21 mouse cellular contexts compared by ENCODE assay signal in the genomic region with DNA sequence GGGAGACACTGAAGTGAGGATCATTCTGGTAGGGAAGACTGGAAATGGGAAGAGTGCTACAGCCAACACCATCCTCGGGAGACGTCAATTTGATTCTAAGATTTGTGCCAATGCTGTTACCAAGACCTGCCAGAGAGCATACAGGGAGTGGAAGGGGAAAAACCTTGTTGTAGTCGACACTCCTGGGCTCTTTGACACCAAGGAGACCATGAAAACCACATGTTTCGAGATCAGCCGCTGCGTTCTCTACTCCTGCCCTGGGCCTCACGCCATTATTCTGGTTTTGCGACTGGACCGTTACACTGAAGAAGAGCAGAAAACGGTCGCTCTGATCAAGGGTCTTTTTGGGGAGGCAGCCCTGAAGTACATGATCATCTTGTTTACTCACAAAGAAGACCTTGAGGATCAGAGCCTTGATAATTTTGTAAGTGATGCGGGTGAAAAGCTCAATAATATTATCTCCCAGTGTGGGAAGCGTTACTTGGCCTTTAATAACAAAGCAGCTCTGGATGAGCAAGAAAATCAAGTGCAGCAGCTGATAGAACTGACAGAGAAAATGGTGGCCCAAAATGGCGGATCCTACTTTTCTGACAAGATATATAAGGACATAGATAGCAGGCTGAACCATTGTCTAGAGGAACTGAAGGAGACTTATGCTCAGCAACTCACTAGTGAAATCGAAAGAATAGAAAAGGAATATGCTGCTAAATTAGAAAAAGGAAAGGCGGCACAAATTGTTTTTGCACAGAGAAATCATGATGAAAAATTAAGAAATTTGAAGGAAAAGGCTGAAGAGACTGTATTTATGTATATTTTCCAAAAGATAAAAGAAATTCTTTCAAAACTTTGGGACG. TPM values are rescaled to one million over a fixed set of nuclear protein-coding genes. Genes with fewer than 3 reads are reported as not detected.
A peak's percentile ranks its signal among the peaks of the same experiment; 100 is the strongest.
DNase-seq lines count a peak whose midpoint lies in the region; ATAC-seq and TF ChIP-seq lines count a peak whose summit lies in the region.
"Had no signal": no experiment of that assay in that cellular context is flagged by ENCODE, and none has a peak within 500 bp of the region (broad histone marks: within the 10 kb centered on the region; RNA-seq: fewer than 3 reads in every experiment).

No protein-coding gene starts in this region.

- intact Hi-C loops in heart, postnatal 36 days (cut with DNase I), result no loop called here

- no peak overlapping the region for H3K4me2 ChIP-seq in liver, embryonic 11.5 days
- no peak overlapping the region for H3K4me2 ChIP-seq in kidney, embryonic 14.5 days (replicated peaks; ENCODE audit: low read depth, low read length)
- H3K4me2 ChIP-seq: hindbrain, embryonic 13.5 days; neural tube, embryonic 12.5 days had no signal

- no peak for ATAC-seq in liver, embryonic 11.5 days (replicated peaks; ENCODE audit: low FRiP score)
- no peak for ATAC-seq in kidney, embryonic 14.5 days (ENCODE audit: low FRiP score, low TSS enrichment)
- ATAC-seq: forebrain, embryonic 14.5 days had no signal

- no peak overlapping the region for H3K9ac ChIP-seq in liver, adult 2 months (ENCODE audit: low read depth, low read length)
- no peak overlapping the region for H3K9ac ChIP-seq in liver, embryonic 11.5 days (ENCODE audit: low read depth, low read length)
- H3K9ac ChIP-seq in kidney, embryonic 14.5 days (ENCODE audit: low read depth, low read length), result no peak overlapping the region
- H3K9ac ChIP-seq: embryonic facial prominence, embryonic 12.5 days; hindbrain, embryonic 13.5 days; liver, embryonic 14.5 days; neural tube, embryonic 12.5 days had no signal

- peaks cover 7% of the 10 kb centered on the region for H3K36me3 ChIP-seq in liver, adult 2 months (ENCODE audit: control insufficient read depth, insufficient read depth, low read length)
- 0 out of 2 replicates have a peak, but pooled peaks cover 2% of the 10 kb centered on the region for H3K36me3 ChIP-seq in liver, embryonic 11.5 days (ENCODE audit: control insufficient read depth, insufficient read depth, low read length)
- no peaks in the 10 kb centered on the region for H3K36me3 ChIP-seq in kidney, embryonic 14.5 days (ENCODE audit: control insufficient read depth, insufficient read depth, low read length)
- H3K36me3 ChIP-seq: embryonic facial prominence, embryonic 12.5 days; hindbrain, embryonic 13.5 days; neural tube, embryonic 12.5 days had no signal

- no peak for TF ChIP-seq CTCF in liver, adult 2 months (IDR thresholded peaks at IDR 0.05; ENCODE audit: low read depth, low read length)

- peaks cover 17% of the 10 kb centered on the region; the same call in 1 of the 2 replicates for H3K4me1 ChIP-seq in liver, adult 2 months (ENCODE audit: control insufficient read depth, insufficient read depth, low read length)
- H3K4me1 ChIP-seq in liver, embryonic 11.5 days (replicated peaks; ENCODE audit: control insufficient read depth, insufficient read depth, low read length), result 0 out of 2 replicates have a peak, but pooled peaks cover 8% of the 10 kb centered on the region
- H3K4me1 ChIP-seq in kidney, embryonic 14.5 days (ENCODE audit: control insufficient read depth, insufficient read depth, low read length), result 0 out of 2 replicates have a peak, but pooled peaks cover 2% of the 10 kb centered on the region
- H3K4me1 ChIP-seq: embryonic facial prominence, embryonic 12.5 days; neural tube, embryonic 12.5 days had no signal

- peaks cover 3% of the 10 kb centered on the region; the same call in 1 of the 2 replicates for H3K79me2 ChIP-seq in liver, adult 2 months (ENCODE audit: control insufficient read depth, insufficient read depth, low read length)

- H3K9me3 ChIP-seq in liver, embryonic 11.5 days (ENCODE audit: control insufficient read depth, low read length), result no peaks in the 10 kb centered on the region
- H3K9me3 ChIP-seq in kidney, embryonic 14.5 days (ENCODE audit: control insufficient read depth, low read length), result no peaks in the 10 kb centered on the region
- H3K9me3 ChIP-seq: embryonic facial prominence, embryonic 12.5 days; hindbrain, embryonic 13.5 days; neural tube, embryonic 12.5 days had no signal

- H3K27ac ChIP-seq in liver, adult 2 months (replicated peaks; ENCODE audit: insufficient read depth, low read depth, low read length), result no peak overlapping the region
- H3K27ac ChIP-seq in liver, embryonic 11.5 days (ENCODE audit: low read depth, low read length), result no peak overlapping the region
- no peak overlapping the region for H3K27ac ChIP-seq in kidney, embryonic 14.5 days (ENCODE audit: low read depth, low read length)
- H3K27ac ChIP-seq: embryonic facial prominence, embryonic 12.5 days; hindbrain, embryonic 13.5 days; left cerebral cortex, adult 2 months; liver, embryonic 14.5 days; neural tube, embryonic 12.5 days had no signal

- TF ChIP-seq POLR2A in liver, adult 2 months (IDR thresholded peaks at IDR 0.05; ENCODE audit: extremely low read depth, insufficient read depth, low read length), result no peak

- no peaks in the 10 kb centered on the region for H3K27me3 ChIP-seq in liver, adult 2 months (ENCODE audit: control insufficient read depth, insufficient read depth, low read length)
- H3K27me3 ChIP-seq in liver, embryonic 11.5 days (replicated peaks; ENCODE audit: control insufficient read depth, insufficient read depth, low read length), result no peaks in the 10 kb centered on the region
- H3K27me3 ChIP-seq in kidney, embryonic 14.5 days (ENCODE audit: control insufficient read depth, insufficient read depth, low read length), result no peaks in the 10 kb centered on the region
- H3K27me3 ChIP-seq: embryonic facial prominence, embryonic 12.5 days; hindbrain, embryonic 13.5 days; neural tube, embryonic 12.5 days had no signal

- 0 out of 2 replicates have a peak overlapping the region, but pooled peaks have one; percentile 6 for H3K4me3 ChIP-seq in liver, adult 2 months (ENCODE audit: insufficient read depth, low read depth, low read length)
- no peak overlapping the region for H3K4me3 ChIP-seq in liver, embryonic 11.5 days (ENCODE audit: low read depth, low read length)
- H3K4me3 ChIP-seq in kidney, embryonic 14.5 days (ENCODE audit: low read length), result no peak overlapping the region
- H3K4me3 ChIP-seq: hindbrain, embryonic 13.5 days; left cerebral cortex, adult 2 months; neural tube, embryonic 12.5 days had no signal

- WGBS in liver, adult 2 months, result 88% methylated on average over 17 of the region's 17 CpGs
- WGBS in liver, embryonic 11.5 days, result 86% methylated on average over 17 of the region's 17 CpGs
- WGBS in kidney, embryonic 14.5 days, result 92% methylated on average over 17 of the region's 17 CpGs

- DNase-seq in heart, adult 11 months, result peak; percentile 84
- no peak for DNase-seq in heart, postnatal 36 days
- DNase-seq in liver, adult 2 months (ENCODE audit: extremely low read depth, low read depth, low spot score), result no peak
- DNase-seq in liver, embryonic 11.5 days (ENCODE audit: low spot score), result no peak
- DNase-seq in thymus, postnatal 25 days, result peak; percentile 47
- DNase-seq in thymus, adult 18-20 months, result no peak
- peak; percentile 33 to 53 for DNase-seq in natural killer cell, adult 2 months (ENCODE audit: low spot score in 2 of 2)
- DNase-seq: cerebellum, adult 9-10 months; gastrocnemius, postnatal 14 days; kidney, adult 9 months; kidney, postnatal 4 days; layer of hippocampus, adult 9-11 months; left cerebral cortex, postnatal 4 days; right cerebral cortex, adult 18-20 months had no signal

RNA-seq across cellular contexts. Expression of a gene that starts 1.8 kb away (rescaled TPM):
- 1 to 10 TPM; 4.8 to 5.2 TPM for total RNA-seq in heart, postnatal 36 days (2021)
- 11.6 and 12.2 TPM in 2 replicates for total RNA-seq in liver, adult 2 months (2014; rRNA removed)
- 4.2 and 6.3 TPM in 2 replicates for polyA plus RNA-seq in liver, adult 2 months (2012; rRNA removed)
- polyA plus RNA-seq in liver, embryonic 11.5 days (2014; fragmentation: Nextera tagmentation; extraction: Ambion mirVana), result 14.5 and 17.9 TPM in 2 replicates
- 9.9 and 13.4 TPM in 2 replicates for polyA plus RNA-seq in kidney, embryonic 14.5 days (2014; fragmentation: Nextera tagmentation; extraction: Ambion mirVana)

RNA-seq across cellular contexts. Expression of a gene that starts 6.6 kb away (rescaled TPM):
- 10 to 100 TPM; 23.6 to 30.4 TPM for total RNA-seq in heart, postnatal 36 days (2021)
- total RNA-seq in liver, adult 2 months (2014; rRNA removed), result 11.9 and 15.1 TPM in 2 replicates
- polyA plus RNA-seq in liver, adult 2 months (2012; rRNA removed), result 3.9 and 5.5 TPM in 2 replicates
- polyA plus RNA-seq in liver, embryonic 11.5 days (2014; fragmentation: Nextera tagmentation; extraction: Ambion mirVana), result 21.8 and 23.5 TPM in 2 replicates
- polyA plus RNA-seq in kidney, embryonic 14.5 days (2014; fragmentation: Nextera tagmentation; extraction: Ambion mirVana), result 51.3 and 54.1 TPM in 2 replicates

RNA-seq across cellular contexts. Expression of a gene that starts 30.3 kb away (rescaled TPM):
- total RNA-seq in heart, postnatal 36 days (2021), result 10 to 100 TPM; 40.5 to 46.0 TPM
- total RNA-seq in liver, adult 2 months (2014; rRNA removed), result 13.9 and 19.1 TPM in 2 replicates
- polyA plus RNA-seq in liver, adult 2 months (2012; rRNA removed), result 2.6 and 2.8 TPM in 2 replicates
- 18.0 and 18.6 TPM in 2 replicates for polyA plus RNA-seq in liver, embryonic 11.5 days (2014; fragmentation: Nextera tagmentation; extraction: Ambion mirVana)
- 42.7 and 49.9 TPM in 2 replicates for polyA plus RNA-seq in kidney, embryonic 14.5 days (2014; fragmentation: Nextera tagmentation; extraction: Ambion mirVana)

RNA-seq across cellular contexts. Expression of a gene that starts 30.7 kb away (rescaled TPM):
- 1 to 10 TPM; 6.7 to 6.8 TPM for total RNA-seq in heart, postnatal 36 days (2021)
- 6.1 and 6.4 TPM in 2 replicates for total RNA-seq in liver, adult 2 months (2014; rRNA removed)
- polyA plus RNA-seq in liver, adult 2 months (2012; rRNA removed), result 1.0 and 1.4 TPM in 2 replicates
- polyA plus RNA-seq in liver, embryonic 11.5 days (2014; fragmentation: Nextera tagmentation; extraction: Ambion mirVana), result 0.32 and 1.1 TPM in 2 replicates
- 1.1 and 1.4 TPM in 2 replicates for polyA plus RNA-seq in kidney, embryonic 14.5 days (2014; fragmentation: Nextera tagmentation; extraction: Ambion mirVana)

RNA-seq across cellular contexts. Expression of a gene that starts 40.7 kb away (rescaled TPM):
- 1 to 10 TPM; 3.1 to 4.7 TPM for total RNA-seq in heart, postnatal 36 days (2021)
- not detected in 2 replicates for total RNA-seq in liver, adult 2 months (2014; rRNA removed)
- polyA plus RNA-seq in liver, adult 2 months (2012; rRNA removed), result not detected in 2 replicates
- 0.77 and 2.2 TPM in 2 replicates for polyA plus RNA-seq in liver, embryonic 11.5 days (2014; fragmentation: Nextera tagmentation; extraction: Ambion mirVana)
- 3.2 and 4.8 TPM in 2 replicates for polyA plus RNA-seq in kidney, embryonic 14.5 days (2014; fragmentation: Nextera tagmentation; extraction: Ambion mirVana)
- total RNA-seq: left cerebral cortex, postnatal 4 days had no signal
- polyA plus RNA-seq: embryonic facial prominence, embryonic 12.5 days; forebrain, embryonic 14.5 days; hindbrain, embryonic 13.5 days had no signal

Comparison
In these comparisons a context has a peak if more than half of its experiments do, and no peak if none do; other contexts are left out.
1. DNase-seq: peak in heart, adult 11 months (single experiment), thymus, postnatal 25 days (single experiment) and natural killer cell, adult 2 months (2 of 2); none in heart, postnatal 36 days (0 of 2), liver, adult 2 months (single experiment), liver, embryonic 11.5 days (single experiment) and thymus, adult 18-20 months (0 of 2).